Mouse (Mus musculus): ENCODE data around the gene Gm42906.

Gene Gm42906

DNA sequence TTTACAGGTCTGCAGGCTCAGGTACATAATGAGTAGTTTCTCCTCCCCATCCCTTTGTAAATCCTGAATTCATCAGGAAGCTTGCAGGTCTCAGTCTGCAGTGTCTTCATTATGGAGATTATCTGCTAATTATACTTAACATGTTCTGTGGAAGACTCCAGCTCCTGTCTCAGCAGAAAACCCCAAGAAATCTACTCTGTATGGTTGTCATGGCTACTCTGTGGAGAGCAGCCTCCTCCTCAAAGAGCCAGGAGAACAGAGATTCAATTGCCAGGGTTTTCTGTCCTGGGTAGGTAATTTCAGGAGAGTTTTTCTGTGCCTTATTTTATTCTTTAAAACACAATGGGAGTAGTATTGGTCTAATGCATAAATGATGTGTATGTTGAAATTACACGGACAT is 405.0 kb downstream of the Gm42906 start:
- no peak for DNase-seq (ENCODE audit: low spot score)

DNA sequence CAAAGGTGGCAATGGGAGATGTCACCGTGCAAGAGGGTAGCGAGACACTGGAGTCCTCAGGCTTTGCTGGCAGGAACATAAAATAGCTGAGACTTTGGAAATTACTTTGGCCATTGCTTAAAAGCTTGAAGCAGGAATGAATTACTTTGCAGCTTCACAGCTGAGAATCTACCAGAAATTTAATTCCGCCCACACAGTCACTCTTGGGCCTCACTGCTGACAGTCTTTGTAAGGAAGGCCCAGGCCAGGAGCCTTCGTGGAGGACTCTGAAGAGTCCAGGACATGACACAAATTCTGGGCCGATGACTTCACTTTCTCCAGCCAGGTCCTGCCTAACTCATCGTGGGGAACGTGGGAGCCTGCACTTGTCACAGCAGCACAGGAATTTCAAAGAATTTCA is 405.9 kb downstream of the Gm42906 start:
- DNase-seq (ENCODE audit: low spot score) = no peak

DNA sequence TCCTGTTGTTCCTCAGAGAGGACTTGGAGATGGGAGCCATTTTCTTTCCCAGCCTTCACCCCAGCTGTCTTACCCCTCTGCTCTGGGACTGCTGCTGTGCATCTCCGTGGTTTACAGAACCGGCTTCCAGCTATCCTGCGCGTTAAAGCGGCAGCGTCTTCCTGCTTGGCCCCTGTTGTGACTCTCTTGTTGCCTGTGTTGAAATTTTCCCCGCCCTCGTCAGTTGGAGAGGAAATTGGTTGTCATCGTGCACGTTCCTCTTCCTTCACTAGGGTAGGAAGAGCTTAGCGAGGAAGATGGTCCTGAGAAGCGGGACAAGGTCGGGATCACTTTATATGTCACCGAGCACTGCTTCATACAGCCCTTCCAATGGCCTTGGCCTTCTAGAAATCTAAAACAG is 407.1 kb downstream of the Gm42906 start:
- no peak for DNase-seq (ENCODE audit: low spot score)

GRCm38 (mm10) chr5:151020031-151020820 is 407.7 kb downstream of the Gm42906 start:
- DNase-seq (ENCODE audit: low spot score) = no peak

DNA sequence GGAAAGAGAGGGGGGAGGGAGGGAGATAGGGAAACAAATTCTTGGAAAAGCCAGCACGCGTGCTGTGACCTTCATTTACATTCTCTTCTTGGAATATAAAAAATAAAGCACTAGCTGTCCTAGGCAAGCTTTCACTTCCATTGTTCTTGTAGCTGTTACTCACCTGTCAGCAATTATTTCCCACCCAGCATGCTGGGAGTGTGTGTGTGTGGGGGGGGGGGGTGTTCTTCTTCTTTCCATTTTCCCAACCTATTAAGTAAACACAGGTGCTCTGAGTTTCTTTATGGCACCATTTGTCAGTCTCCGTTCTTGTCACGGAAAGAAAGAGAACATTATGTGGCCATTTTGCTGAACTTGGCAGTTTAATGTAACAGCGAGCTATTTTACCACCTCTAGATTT is 409.0 kb downstream of the Gm42906 start:
- DNase-seq (ENCODE audit: low spot score) = no peak

GRCm38 (mm10) chr5:151018450-151018849 is 409.5 kb downstream of the Gm42906 start:
- no peak for DNase-seq (ENCODE audit: low spot score)

All from layer of hippocampus, adult 11-12 months (tissue).